Mouse (Mus musculus) midbrain, embryonic 13.5 days (tissue): ENCODE data around the gene Rgs7bp. TPM values are rescaled to one million over a fixed set of nuclear protein-coding genes. Genes with fewer than 3 reads are reported as not detected.

ENCODE experiments used
- ATAC-seq: fragments of 200-750 bp; cut with Nextera tagmentation; 2 replicates; pipeline ENCODE4 v1.8.0; 2017; ENCODE audit warnings: mild to moderate bottlenecking, moderate TSS enrichment, moderate library complexity
- H3K27ac ChIP-seq: fragments of 300-500 bp; sonication (generic); 2 replicates; pipeline ENCODE4 v1.5.1; 2015; ENCODE audit warnings: inconsistent platforms, mild to moderate bottlenecking, moderate library complexity
- H3K27me3 ChIP-seq: fragments of 300-500 bp; sonication (generic); 2 replicates; pipeline ENCODE4 v1.6.1; 2015; ENCODE audit warnings: mild to moderate bottlenecking, inconsistent platforms
- H3K36me3 ChIP-seq: fragments of 300-500 bp; sonication (generic); 2 replicates; pipeline ENCODE4 v1.6.1; 2015; ENCODE audit warnings: mild to moderate bottlenecking, inconsistent platforms
- H3K4me1 ChIP-seq: fragments of 300-500 bp; sonication (generic); replicated peaks from 2 replicates; pipeline ENCODE4 v1.6.1; 2015; ENCODE audit warnings: inconsistent platforms
- H3K4me2 ChIP-seq: fragments of 300-500 bp; sonication (generic); replicated peaks from 2 replicates; pipeline ENCODE4 v1.6.1; 2015; ENCODE audit warnings: moderate library complexity, mild to moderate bottlenecking, inconsistent platforms
- H3K4me3 ChIP-seq: fragments of 300-500 bp; sonication (generic); replicated peaks from 2 replicates; pipeline ENCODE4 v1.5.1; 2015; ENCODE audit warnings: mild to moderate bottlenecking, inconsistent platforms
- H3K9ac ChIP-seq: fragments of 300-500 bp; sonication (generic); replicated peaks from 2 replicates; pipeline ENCODE4 v1.6.1; 2015; ENCODE audit warnings: mild to moderate bottlenecking, inconsistent platforms
- H3K9me3 ChIP-seq: fragments of 300-500 bp; sonication (generic); 2 replicates; pipeline ENCODE4 v1.6.1; 2016; ENCODE audit warnings: mild to moderate bottlenecking, inconsistent platforms
- WGBS: fragments of 180-500 bp; shearing (Covaris S2); methylation state at CpG from one replicate; pipeline ENCODE4 v1.1.7; 2015; 5-methylcytosine and 5-hydroxymethylcytosine counted together
- polyA plus RNA-seq: library from polyadenylated mRNA; unstranded; fragments of >200 nt; fragmentation: Nextera tagmentation; extraction: Ambion mirVana; gene quantifications from 2 replicates; pipeline ENCODE4 v1.2.1, GENCODE M21; 2015

The Rgs7bp gene
- polyA plus RNA-seq, 1 experiment from 2014 or later: 2.3 TPM

- no peak for ATAC-seq
- H3K27ac ChIP-seq: no peak overlapping the region
- H3K4me1 ChIP-seq: peaks cover 10% of the 10 kb centered on the region
- H3K27me3 ChIP-seq: peaks cover 6% of the 10 kb centered on the region; the same call in 1 of the 2 replicates
- no peak overlapping the region for H3K4me3 ChIP-seq
- no peak overlapping the region for H3K9ac ChIP-seq
- no peak overlapping the region for H3K4me2 ChIP-seq
- H3K9me3 ChIP-seq: no peaks in the 10 kb centered on the region
- WGBS: 75% methylated on average over 8 of the region's 8 CpGs
- H3K36me3 ChIP-seq: no peaks in the 10 kb centered on the region
Observed at GRCm38 (mm10) chr13:105048662-105049061, 6.1 kb downstream of the Rgs7bp start.

- no peak for ATAC-seq
- H3K9ac ChIP-seq: no peak overlapping the region
Observed at GRCm38 (mm10) chr13:105047377-105047776, 7.4 kb downstream of the Rgs7bp start.

GRCm38 (mm10) chr13:105043882-105044281 lies 10.8 kb downstream of the Rgs7bp start:
- Histone ChIP-seq H3K27me3 (no peaks in the 10 kb centered on the region), H3K4me1 (no peaks in the 10 kb centered on the region), H3K36me3 (no peaks in the 10 kb centered on the region), H3K27ac (no peak overlapping the region), H3K4me2 (no peak overlapping the region), H3K4me3 (no peak overlapping the region), H3K9me3 (no peaks in the 10 kb centered on the region), H3K9ac (no peak overlapping the region)
- ATAC-seq: no peak
- WGBS: 55% methylated on average over 3 of the region's 3 CpGs

More at GRCm38 (mm10) chr13:105047377-105047776, 7.4 kb downstream of the Rgs7bp start:
- H3K9me3 ChIP-seq: no peaks in the 10 kb centered on the region
- H3K27ac ChIP-seq: no peak overlapping the region
- 72% methylated on average over 9 of the region's 9 CpGs for WGBS
- H3K4me1 ChIP-seq: no peaks in the 10 kb centered on the region
- no peaks in the 10 kb centered on the region for H3K36me3 ChIP-seq
- no peaks in the 10 kb centered on the region for H3K27me3 ChIP-seq
- no peak overlapping the region for H3K4me3 ChIP-seq
- no peak overlapping the region for H3K4me2 ChIP-seq

GRCm38 (mm10) chr13:105038334-105038733 lies 16.4 kb downstream of the Rgs7bp start:
- Histone ChIP-seq H3K27me3 (no peaks in the 10 kb centered on the region), H3K4me1 (no peaks in the 10 kb centered on the region), H3K9me3 (no peaks in the 10 kb centered on the region), H3K4me2 (no peak overlapping the region), H3K9ac (no peak overlapping the region), H3K27ac (no peak overlapping the region), H3K4me3 (no peak overlapping the region), H3K36me3 (no peaks in the 10 kb centered on the region)
- ATAC-seq: no peak
- 70% methylated on average over 5 of the region's 5 CpGs for WGBS

GRCm38 (mm10) chr13:105037816-105038215 lies 16.9 kb downstream of the Rgs7bp start:
- no peak for ATAC-seq

GRCm38 (mm10) chr13:105031882-105032281 lies 22.8 kb downstream of the Rgs7bp start:
- no peaks in the 10 kb centered on the region for H3K36me3 ChIP-seq
- no peak overlapping the region for H3K9ac ChIP-seq
- H3K27ac ChIP-seq: no peak overlapping the region
- H3K9me3 ChIP-seq: no peaks in the 10 kb centered on the region
- H3K4me3 ChIP-seq: no peak overlapping the region
- no peaks in the 10 kb centered on the region for H3K4me1 ChIP-seq
- no peaks in the 10 kb centered on the region for H3K27me3 ChIP-seq
- ATAC-seq: no peak
- no peak overlapping the region for H3K4me2 ChIP-seq

More at GRCm38 (mm10) chr13:105037816-105038215, 16.9 kb downstream of the Rgs7bp start:
- H3K9ac ChIP-seq: no peak overlapping the region
- no peaks in the 10 kb centered on the region for H3K36me3 ChIP-seq
- H3K4me2 ChIP-seq: no peak overlapping the region
- H3K4me3 ChIP-seq: no peak overlapping the region
- 90% methylated on average over 12 of the region's 12 CpGs for WGBS
- H3K27ac ChIP-seq: no peak overlapping the region
- H3K27me3 ChIP-seq: no peaks in the 10 kb centered on the region
- H3K4me1 ChIP-seq: no peaks in the 10 kb centered on the region
- no peaks in the 10 kb centered on the region for H3K9me3 ChIP-seq

- WGBS: 89% methylated on average over 3 of the region's 3 CpGs
- H3K9ac ChIP-seq: no peak overlapping the region
- H3K27ac ChIP-seq: no peak overlapping the region
- H3K27me3 ChIP-seq: no peaks in the 10 kb centered on the region
- ATAC-seq: no peak
- no peaks in the 10 kb centered on the region for H3K36me3 ChIP-seq
- no peaks in the 10 kb centered on the region for H3K9me3 ChIP-seq
- H3K4me3 ChIP-seq: no peak overlapping the region
- H3K4me2 ChIP-seq: no peak overlapping the region
- no peaks in the 10 kb centered on the region for H3K4me1 ChIP-seq
Observed at GRCm38 (mm10) chr13:105028276-105028675, 26.5 kb downstream of the Rgs7bp start.

- 82% methylated on average over 9 of the region's 9 CpGs for WGBS
- no peaks in the 10 kb centered on the region for H3K4me1 ChIP-seq
- H3K4me3 ChIP-seq: no peak overlapping the region
- H3K27me3 ChIP-seq: no peaks in the 10 kb centered on the region
- H3K4me2 ChIP-seq: no peak overlapping the region
- no peak overlapping the region for H3K9ac ChIP-seq
- H3K27ac ChIP-seq: no peak overlapping the region
- no peaks in the 10 kb centered on the region for H3K36me3 ChIP-seq
- no peaks in the 10 kb centered on the region for H3K9me3 ChIP-seq
- ATAC-seq: no peak
Observed at GRCm38 (mm10) chr13:105016577-105016976, 38.2 kb downstream of the Rgs7bp start.

GRCm38 (mm10) chr13:105015710-105016404 lies 38.9 kb downstream of the Rgs7bp start:
- H3K4me2 ChIP-seq: no peak overlapping the region
- no peaks in the 10 kb centered on the region for H3K4me1 ChIP-seq
- no peak overlapping the region for H3K9ac ChIP-seq
- H3K9me3 ChIP-seq: no peaks in the 10 kb centered on the region
- no peaks in the 10 kb centered on the region for H3K27me3 ChIP-seq
- peak; percentile 80 for ATAC-seq
- H3K4me3 ChIP-seq: no peak overlapping the region
- H3K36me3 ChIP-seq: no peaks in the 10 kb centered on the region
- H3K27ac ChIP-seq: no peak overlapping the region
- WGBS: 67% methylated on average over 8 of the region's 8 CpGs

- WGBS: 95% methylated on average over 5 of the region's 5 CpGs
- ATAC-seq: no peak
Observed at GRCm38 (mm10) chr13:105011300-105011699, 43.4 kb downstream of the Rgs7bp start.

GRCm38 (mm10) chr13:105008891-105009290 lies 45.8 kb downstream of the Rgs7bp start:
- Histone ChIP-seq H3K27me3 (no peaks in the 10 kb centered on the region), H3K36me3 (no peaks in the 10 kb centered on the region), H3K27ac (no peak overlapping the region), H3K4me2 (no peak overlapping the region), H3K9me3 (no peaks in the 10 kb centered on the region), H3K9ac (no peak overlapping the region), H3K4me3 (no peak overlapping the region), H3K4me1 (no peaks in the 10 kb centered on the region)
- WGBS: 98% methylated on average over 2 of the region's 2 CpGs
- no peak for ATAC-seq

More at GRCm38 (mm10) chr13:105011300-105011699, 43.4 kb downstream of the Rgs7bp start:
- H3K36me3 ChIP-seq: no peaks in the 10 kb centered on the region
- no peaks in the 10 kb centered on the region for H3K4me1 ChIP-seq
- no peak overlapping the region for H3K9ac ChIP-seq
- no peak overlapping the region for H3K4me3 ChIP-seq
- H3K4me2 ChIP-seq: no peak overlapping the region
- H3K9me3 ChIP-seq: no peaks in the 10 kb centered on the region
- no peak overlapping the region for H3K27ac ChIP-seq
- no peaks in the 10 kb centered on the region for H3K27me3 ChIP-seq

GRCm38 (mm10) chr13:105002831-105003157 lies 51.9 kb downstream of the Rgs7bp start:
- WGBS: 39% methylated on average over 2 of the region's 2 CpGs
- no peaks in the 10 kb centered on the region for H3K36me3 ChIP-seq
- no peak overlapping the region for H3K27ac ChIP-seq
- H3K9me3 ChIP-seq: no peaks in the 10 kb centered on the region
- H3K4me3 ChIP-seq: no peak overlapping the region
- H3K4me1 ChIP-seq: peaks cover 6% of the 10 kb centered on the region; the same call in 1 of the 2 replicates
- H3K27me3 ChIP-seq: no peaks in the 10 kb centered on the region
- no peak overlapping the region for H3K4me2 ChIP-seq
- H3K9ac ChIP-seq: no peak overlapping the region
- no peak for ATAC-seq
